Mouse (Mus musculus) liver, embryonic 11.5 days (tissue): Measurements from ENCODE around the gene Dpp6. TPM values are rescaled to one million over a fixed set of nuclear protein-coding genes. Genes with fewer than 3 reads are reported as not detected.

Experiments
- ATAC-seq: fragments of 200-750 bp; cut with Nextera tagmentation; replicated peaks from 2 replicates; pipeline ENCODE4 v1.8.0; 2017; ENCODE audit warnings: moderate number of reproducible peaks, mild to moderate bottlenecking, moderate TSS enrichment, moderate library complexity; ENCODE audit not compliant: low FRiP score
- DNase-seq: peaks from one replicate; pipeline ENCODE4 v3.0.0-alpha.2; 2017; ENCODE audit warnings: low spot score
- H3K27ac ChIP-seq: fragments of 300-500 bp; sonication (generic); 2 replicates; pipeline ENCODE4 v1.5.1; 2014; ENCODE audit warnings: mild to moderate bottlenecking, low read depth, low read length, control low read depth
- H3K27me3 ChIP-seq: fragments of 300-500 bp; sonication (generic); replicated peaks from 2 replicates; pipeline ENCODE4 v1.6.1; 2014; ENCODE audit warnings: low read length, mixed read lengths; ENCODE audit not compliant: control insufficient read depth, insufficient read depth
- H3K36me3 ChIP-seq: fragments of 300-500 bp; sonication (generic); 2 replicates; pipeline ENCODE4 v1.6.1; 2014; ENCODE audit warnings: mild to moderate bottlenecking, low read length, moderate library complexity, mixed read lengths; ENCODE audit not compliant: control insufficient read depth, insufficient read depth
- H3K4me1 ChIP-seq: fragments of 300-500 bp; sonication (generic); replicated peaks from 2 replicates; pipeline ENCODE4 v1.6.1; 2014; ENCODE audit warnings: low read length, mixed read lengths; ENCODE audit not compliant: control insufficient read depth, insufficient read depth
- H3K4me2 ChIP-seq: fragments of 300-500 bp; sonication (generic); 2 replicates; pipeline ENCODE4 v1.6.1; 2014; ENCODE audit warnings: mild to moderate bottlenecking, control low read depth, moderate library complexity
- H3K4me3 ChIP-seq: fragments of 300-500 bp; sonication (generic); 2 replicates; pipeline ENCODE4 v1.5.1; 2014; ENCODE audit warnings: low read depth, low read length, control low read depth
- H3K9ac ChIP-seq: fragments of 300-500 bp; sonication (generic); 2 replicates; pipeline ENCODE4 v1.6.1; 2014; ENCODE audit warnings: low read depth, low read length, control low read depth
- H3K9me3 ChIP-seq: fragments of 300-500 bp; sonication (generic); 2 replicates; pipeline ENCODE4 v1.6.1; 2016; ENCODE audit warnings: low read length, inconsistent platforms, mixed read lengths; ENCODE audit not compliant: control insufficient read depth
- WGBS: fragments of 180-500 bp; shearing (Covaris S2); extraction: QIAGEN DNeasy Blood & Tissue Kit; methylation state at CpG from one replicate; pipeline ENCODE4 v1.1.7; 2014; 5-methylcytosine and 5-hydroxymethylcytosine counted together
- polyA plus RNA-seq: library from polyadenylated mRNA; unstranded; fragments of >200 nt; fragmentation: Nextera tagmentation; extraction: Ambion mirVana; gene quantifications from 2 replicates; pipeline ENCODE4 v1.2.1, GENCODE M21; 2014

The Dpp6 gene
- polyA plus RNA-seq, 1 experiment from 2014 or later: 1.1 TPM

GRCm38 (mm10) chr5:27651879-27652814 lies 835.1 kb downstream of the Dpp6 start:
- ATAC-seq: peak; percentile 26
- H3K27ac ChIP-seq: no peak overlapping the region
- WGBS: 51% methylated on average over 8 of the region's 8 CpGs
- H3K9me3 ChIP-seq: no peaks in the 10 kb centered on the region
- no peaks in the 10 kb centered on the region for H3K36me3 ChIP-seq
- H3K4me3 ChIP-seq: no peak overlapping the region
- H3K27me3 ChIP-seq: no peaks in the 10 kb centered on the region
- no peak for DNase-seq
- H3K4me1 ChIP-seq: no peaks in the 10 kb centered on the region
- H3K9ac ChIP-seq: no peak overlapping the region
- H3K4me2 ChIP-seq: no peak overlapping the region

DNA sequence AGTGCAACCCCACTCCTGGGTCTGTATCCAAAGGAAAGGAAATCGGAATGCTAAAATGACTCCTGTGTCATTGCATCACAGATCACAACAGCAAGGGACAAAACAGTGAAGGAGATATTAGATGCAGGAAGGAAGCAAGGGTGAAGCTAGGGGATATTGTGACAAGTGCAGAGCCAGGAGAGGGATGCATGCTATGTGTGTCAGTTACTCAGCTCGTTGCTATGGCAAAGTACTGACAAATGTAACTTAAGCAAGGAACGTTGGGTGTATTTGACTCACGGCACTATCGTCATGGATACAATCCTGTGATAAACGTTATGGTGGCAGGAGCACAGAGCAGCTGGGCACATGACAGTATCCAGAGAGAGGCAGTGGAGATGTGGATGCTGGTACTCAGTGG lies 839.1 kb downstream of the Dpp6 start:
- Histone ChIP-seq H3K4me1 (peaks cover 7% of the 10 kb centered on the region), H3K9ac (no peak overlapping the region), H3K4me3 (no peak overlapping the region), H3K4me2 (no peak overlapping the region), H3K9me3 (no peaks in the 10 kb centered on the region), H3K36me3 (no peaks in the 10 kb centered on the region), H3K27me3 (no peaks in the 10 kb centered on the region), H3K27ac (no peak overlapping the region)
- DNase-seq (no peak), ATAC-seq (no peak)
- 71% methylated on average over 6 of the region's 6 CpGs for WGBS

GRCm38 (mm10) chr5:27657672-27658071 lies 840.7 kb downstream of the Dpp6 start:
- DNase-seq (no peak), ATAC-seq (no peak)
- H3K27ac ChIP-seq: no peak overlapping the region
- no peaks in the 10 kb centered on the region for H3K27me3 ChIP-seq
- H3K9me3 ChIP-seq: no peaks in the 10 kb centered on the region
- H3K4me1 ChIP-seq: peaks cover 7% of the 10 kb centered on the region
- no peak overlapping the region for H3K9ac ChIP-seq
- WGBS: 50% methylated on average over 4 of the region's 4 CpGs
- no peaks in the 10 kb centered on the region for H3K36me3 ChIP-seq
- no peak overlapping the region for H3K4me2 ChIP-seq
- H3K4me3 ChIP-seq: no peak overlapping the region

DNA sequence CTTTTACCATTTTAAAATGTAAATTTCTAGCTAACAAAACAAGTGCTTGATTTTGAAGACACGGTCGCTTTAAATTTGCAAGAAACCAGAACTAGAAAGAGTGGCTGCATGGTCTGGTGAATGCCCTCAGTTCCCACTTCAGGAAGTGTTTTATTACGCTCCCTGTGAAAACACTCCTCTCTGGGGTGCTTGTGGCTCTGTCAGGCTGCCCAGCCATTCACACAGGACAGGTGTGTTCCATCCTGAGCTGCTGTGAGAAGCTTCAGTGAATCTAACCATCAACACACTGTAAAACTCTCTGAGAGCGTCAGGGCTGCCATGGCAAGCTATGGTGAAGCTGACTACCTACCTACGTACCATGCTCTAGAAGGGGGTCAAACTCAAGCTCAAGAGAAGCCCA lies 841.2 kb downstream of the Dpp6 start:
- Histone ChIP-seq H3K9me3 (no peaks in the 10 kb centered on the region), H3K27ac (no peak overlapping the region), H3K4me1 (peaks cover 7% of the 10 kb centered on the region), H3K9ac (no peak overlapping the region), H3K27me3 (no peaks in the 10 kb centered on the region), H3K36me3 (no peaks in the 10 kb centered on the region), H3K4me3 (no peak overlapping the region), H3K4me2 (no peak overlapping the region)
- ATAC-seq (0 out of 2 replicates have a peak, but pooled peaks have one; percentile 6), DNase-seq (no peak)
- 67% methylated on average over 5 of the region's 5 CpGs for WGBS

- Histone ChIP-seq H3K4me2 (no peak overlapping the region), H3K4me3 (no peak overlapping the region), H3K27me3 (no peaks in the 10 kb centered on the region), H3K36me3 (no peaks in the 10 kb centered on the region), H3K9me3 (no peaks in the 10 kb centered on the region), H3K9ac (no peak overlapping the region), H3K27ac (no peak overlapping the region), H3K4me1 (peaks cover 7% of the 10 kb centered on the region)
- no peak for DNase-seq
- ATAC-seq: peak; percentile 86
Measured at GRCm38 (mm10) chr5:27658569-27658968, 841.6 kb downstream of the Dpp6 start.

GRCm38 (mm10) chr5:27659019-27659418 lies 842.0 kb downstream of the Dpp6 start:
- DNase-seq (no peak), ATAC-seq (no peak)
- Histone ChIP-seq H3K27ac (no peak overlapping the region), H3K9me3 (no peaks in the 10 kb centered on the region), H3K27me3 (no peaks in the 10 kb centered on the region), H3K4me2 (no peak overlapping the region), H3K4me3 (no peak overlapping the region), H3K9ac (no peak overlapping the region), H3K4me1 (peaks cover 7% of the 10 kb centered on the region), H3K36me3 (no peaks in the 10 kb centered on the region)
- WGBS: 77% methylated on average over 2 of the region's 2 CpGs

DNA sequence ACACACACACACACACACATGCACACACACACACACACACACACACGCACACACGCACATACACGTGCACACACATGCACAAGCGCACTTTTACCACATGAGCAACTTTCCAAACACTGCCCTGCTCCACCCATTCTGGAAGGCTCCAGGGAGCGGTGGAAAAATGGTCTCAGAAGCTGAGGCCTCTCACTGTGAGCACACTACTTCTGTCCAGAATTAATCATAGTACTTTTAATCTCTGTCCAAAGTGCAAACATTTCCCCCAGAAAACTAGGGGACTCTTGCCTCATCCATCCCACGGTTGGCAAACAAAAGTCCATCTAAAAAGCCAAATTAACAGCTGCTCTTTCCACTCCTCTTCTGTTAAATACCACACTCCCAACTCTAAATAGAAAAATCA lies 842.8 kb downstream of the Dpp6 start:
- ATAC-seq (no peak), DNase-seq (no peak)
- Histone ChIP-seq H3K4me1 (peaks cover 12% of the 10 kb centered on the region), H3K4me2 (no peak overlapping the region), H3K27me3 (no peaks in the 10 kb centered on the region), H3K9ac (no peak overlapping the region), H3K27ac (no peak overlapping the region), H3K4me3 (no peak overlapping the region), H3K9me3 (no peaks in the 10 kb centered on the region), H3K36me3 (no peaks in the 10 kb centered on the region)
- 81% methylated on average over 6 of the region's 6 CpGs for WGBS

DNA sequence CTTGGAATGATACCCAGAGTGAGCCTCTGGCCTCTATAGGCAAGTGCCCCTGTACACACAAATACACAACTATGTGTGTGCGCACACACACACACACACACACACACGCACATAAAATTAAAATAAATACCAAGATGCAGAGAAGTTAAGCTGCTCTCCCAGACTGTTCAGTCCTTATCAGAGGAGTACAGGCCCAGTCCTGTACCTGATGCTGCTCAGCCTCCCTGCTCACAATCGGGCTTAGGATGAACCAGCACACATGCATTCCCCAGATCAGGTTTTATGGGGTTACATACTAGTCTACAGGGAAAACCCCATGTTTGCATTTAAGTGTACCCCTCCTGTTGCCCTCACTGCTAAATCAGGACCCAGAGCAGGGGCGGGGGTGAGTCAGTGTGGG lies 847.1 kb downstream of the Dpp6 start:
- DNase-seq (no peak), ATAC-seq (peak; percentile 84)
- no peak overlapping the region for H3K4me3 ChIP-seq
- H3K4me2 ChIP-seq: no peak overlapping the region
- 73% methylated on average over 4 of the region's 4 CpGs for WGBS
- no peaks in the 10 kb centered on the region for H3K9me3 ChIP-seq
- no peaks in the 10 kb centered on the region for H3K27me3 ChIP-seq
- no peak overlapping the region for H3K27ac ChIP-seq
- H3K9ac ChIP-seq: no peak overlapping the region
- H3K4me1 ChIP-seq: peaks cover 4% of the 10 kb centered on the region; the same call in 1 of the 2 replicates
- H3K36me3 ChIP-seq: no peaks in the 10 kb centered on the region

GRCm38 (mm10) chr5:27671487-27671886 lies 854.5 kb downstream of the Dpp6 start:
- WGBS: 62% methylated on average over 2 of the region's 2 CpGs
- DNase-seq (no peak), ATAC-seq (no peak)
- Histone ChIP-seq H3K9me3 (no peaks in the 10 kb centered on the region), H3K4me2 (no peak overlapping the region), H3K4me1 (no peaks in the 10 kb centered on the region), H3K36me3 (no peaks in the 10 kb centered on the region), H3K9ac (no peak overlapping the region), H3K4me3 (no peak overlapping the region), H3K27me3 (no peaks in the 10 kb centered on the region), H3K27ac (no peak overlapping the region)
